Mouse (Mus musculus): ENCODE data around the gene Ankfy1. TPM values are rescaled to one million over a fixed set of nuclear protein-coding genes. Genes with fewer than 3 reads are reported as not detected.
"Not testable (repeated sequence)": the region's sequence is repeated elsewhere in the genome, so short reads cannot be mapped to it uniquely, and the experiment has no call there.

Ankfy1 gene
- polyA plus RNA-seq, 1 experiment = 90.7 TPM

- WGBS = 91% methylated on average over 3 of the region's 3 CpGs
- TF ChIP-seq CTCF (IDR thresholded peaks at IDR 0.05; ENCODE audit: insufficient read depth, low read depth, low read length) (no peak), POLR2A (IDR thresholded peaks at IDR 0.05; ENCODE audit: insufficient read depth, low read depth, low read length) (no peak)
- Histone ChIP-seq H3K4me3 (ENCODE audit: insufficient read depth, low read depth, low read length) (no peak overlapping the region), H3K27ac (ENCODE audit: insufficient read depth, low read depth, low read length) (no peak overlapping the region), H3K4me1 (ENCODE audit: control insufficient read depth, insufficient read depth, low read length) (no peaks in the 10 kb centered on the region)
Measured at GRCm38 (mm10) chr11:72770324-72770723, 80.5 kb downstream of the Ankfy1 start.

- H3K4me3 ChIP-seq (ENCODE audit: insufficient read depth, low read depth, low read length) = no peak overlapping the region
- H3K27ac ChIP-seq (ENCODE audit: insufficient read depth, low read depth, low read length) = no peak overlapping the region
- no peaks in the 10 kb centered on the region for H3K4me1 ChIP-seq (ENCODE audit: control insufficient read depth, insufficient read depth, low read length)
- 72% methylated on average over 5 of the region's 5 CpGs for WGBS
- TF ChIP-seq POLR2A (IDR thresholded peaks at IDR 0.05; ENCODE audit: insufficient read depth, low read depth, low read length) (no peak), CTCF (IDR thresholded peaks at IDR 0.05; ENCODE audit: insufficient read depth, low read depth, low read length) (no peak)
Measured at GRCm38 (mm10) chr11:72770816-72771215, 81.0 kb downstream of the Ankfy1 start.

- Histone ChIP-seq H3K4me3 (ENCODE audit: insufficient read depth, low read depth, low read length) (no peak overlapping the region), H3K4me1 (ENCODE audit: control insufficient read depth, insufficient read depth, low read length) (no peaks in the 10 kb centered on the region), H3K27ac (ENCODE audit: insufficient read depth, low read depth, low read length) (no peak overlapping the region)
- 33% methylated on average over 4 of the region's 4 CpGs for WGBS
- TF ChIP-seq CTCF (IDR thresholded peaks at IDR 0.05; ENCODE audit: insufficient read depth, low read depth, low read length) (no peak), POLR2A (IDR thresholded peaks at IDR 0.05; ENCODE audit: insufficient read depth, low read depth, low read length) (no peak)
Measured at GRCm38 (mm10) chr11:72771461-72771860, 81.7 kb downstream of the Ankfy1 start.

- H3K27ac ChIP-seq (ENCODE audit: insufficient read depth, low read depth, low read length); H3K4me3 ChIP-seq (ENCODE audit: insufficient read depth, low read depth, low read length); H3K4me1 ChIP-seq (ENCODE audit: control insufficient read depth, insufficient read depth, low read length): not testable (repeated sequence)
- WGBS = 38% methylated on average over 1 of the region's 1 CpGs
Measured at GRCm38 (mm10) chr11:72772611-72773010, 82.8 kb downstream of the Ankfy1 start.

- TF ChIP-seq CTCF (IDR thresholded peaks at IDR 0.05; ENCODE audit: insufficient read depth, low read depth, low read length) (no peak), POLR2A (IDR thresholded peaks at IDR 0.05; ENCODE audit: insufficient read depth, low read depth, low read length) (no peak)
- no peaks in the 10 kb centered on the region for H3K4me1 ChIP-seq (ENCODE audit: control insufficient read depth, insufficient read depth, low read length)
Measured at GRCm38 (mm10) chr11:72778957-72779356, 89.2 kb downstream of the Ankfy1 start.

GRCm38 (mm10) chr11:72782103-72782502 lies 92.3 kb downstream of the Ankfy1 start:
- WGBS = 66% methylated on average over 2 of the region's 2 CpGs

More at GRCm38 (mm10) chr11:72778957-72779356, 89.2 kb downstream of the Ankfy1 start:
- no peak overlapping the region for H3K27ac ChIP-seq (ENCODE audit: insufficient read depth, low read depth, low read length)
- H3K4me3 ChIP-seq (ENCODE audit: insufficient read depth, low read depth, low read length) = no peak overlapping the region

GRCm38 (mm10) chr11:72782503-72782902 lies 92.7 kb downstream of the Ankfy1 start:
- no peaks in the 10 kb centered on the region for H3K4me1 ChIP-seq (ENCODE audit: control insufficient read depth, insufficient read depth, low read length)
- no peak overlapping the region for H3K27ac ChIP-seq (ENCODE audit: insufficient read depth, low read depth, low read length)
- WGBS = 82% methylated on average over 3 of the region's 3 CpGs
- no peak for TF ChIP-seq CTCF (IDR thresholded peaks at IDR 0.05; ENCODE audit: insufficient read depth, low read depth, low read length)
- no peak for TF ChIP-seq POLR2A (IDR thresholded peaks at IDR 0.05; ENCODE audit: insufficient read depth, low read depth, low read length)
- H3K4me3 ChIP-seq (ENCODE audit: insufficient read depth, low read depth, low read length) = no peak overlapping the region

More at GRCm38 (mm10) chr11:72782103-72782502, 92.3 kb downstream of the Ankfy1 start:
- Histone ChIP-seq H3K27ac (ENCODE audit: insufficient read depth, low read depth, low read length) (no peak overlapping the region), H3K4me3 (ENCODE audit: insufficient read depth, low read depth, low read length) (no peak overlapping the region), H3K4me1 (ENCODE audit: control insufficient read depth, insufficient read depth, low read length) (no peaks in the 10 kb centered on the region)
- no peak for TF ChIP-seq POLR2A (IDR thresholded peaks at IDR 0.05; ENCODE audit: insufficient read depth, low read depth, low read length)

GRCm38 (mm10) chr11:72792033-72792432 lies 102.2 kb downstream of the Ankfy1 start:
- Histone ChIP-seq H3K27ac (ENCODE audit: insufficient read depth, low read depth, low read length) (no peak overlapping the region), H3K4me1 (ENCODE audit: control insufficient read depth, insufficient read depth, low read length) (no peaks in the 10 kb centered on the region)
- no peak for TF ChIP-seq POLR2A (IDR thresholded peaks at IDR 0.05; ENCODE audit: insufficient read depth, low read depth, low read length)
- no peak for TF ChIP-seq CTCF (IDR thresholded peaks at IDR 0.05; ENCODE audit: insufficient read depth, low read depth, low read length)

GRCm38 (mm10) chr11:72795149-72795454 lies 105.3 kb downstream of the Ankfy1 start:
- Histone ChIP-seq H3K4me3 (ENCODE audit: insufficient read depth, low read depth, low read length) (peak overlapping the region; percentile 77), H3K4me1 (ENCODE audit: control insufficient read depth, insufficient read depth, low read length) (no peaks in the 10 kb centered on the region), H3K27ac (ENCODE audit: insufficient read depth, low read depth, low read length) (peak overlapping the region; percentile 88)
- WGBS = 15% methylated on average over 14 of the region's 14 CpGs
- no peak for TF ChIP-seq POLR2A (IDR thresholded peaks at IDR 0.05; ENCODE audit: insufficient read depth, low read depth, low read length)
- TF ChIP-seq CTCF (IDR thresholded peaks at IDR 0.05; ENCODE audit: insufficient read depth, low read depth, low read length) = no peak

More at GRCm38 (mm10) chr11:72792033-72792432, 102.2 kb downstream of the Ankfy1 start:
- H3K4me3 ChIP-seq (ENCODE audit: insufficient read depth, low read depth, low read length) = no peak overlapping the region

Measured in olfactory bulb, adult 2 months (tissue).